In the genomic region with DNA sequence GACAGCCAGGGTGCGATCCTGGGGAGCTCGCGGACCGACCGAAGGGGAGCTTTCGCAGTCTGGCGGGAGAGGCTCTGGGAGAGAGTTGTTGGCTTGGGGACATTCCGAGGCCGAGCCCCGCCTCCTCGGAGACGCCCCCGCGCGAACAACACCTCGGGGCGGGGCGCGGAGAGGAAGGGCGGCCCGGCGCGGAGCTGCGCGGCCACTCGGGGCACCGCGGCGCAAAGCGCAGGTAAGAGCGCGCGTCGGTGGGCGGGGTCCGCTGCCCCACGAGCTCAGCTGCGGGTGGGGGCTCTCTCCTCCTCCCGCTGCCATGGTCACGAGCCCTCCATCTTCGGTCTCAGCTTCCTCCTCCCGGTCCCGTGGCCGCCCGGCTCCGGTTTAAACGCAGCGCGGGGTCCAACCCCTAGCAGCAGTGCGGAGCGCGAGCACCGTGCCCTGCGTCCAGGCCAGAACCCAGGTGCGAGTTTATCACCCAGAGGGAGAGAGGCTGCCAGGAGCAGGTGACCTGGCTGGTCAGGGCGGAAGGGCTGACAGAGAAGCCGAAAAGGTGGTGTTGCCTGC, we compare ENCODE assay signal across 8 mouse cellular contexts. TPM values are rescaled to one million over a fixed set of nuclear protein-coding genes. Genes with fewer than 3 reads are reported as not detected.
DNase-seq lines count a peak whose midpoint lies in the region; ATAC-seq and TF ChIP-seq lines count a peak whose summit lies in the region.

A gene (minus strand): TSS at position 116 of the 564 bp plus-strand sequence.

- H3K4me3 ChIP-seq in layer of hippocampus, adult 2 months = peak within 1 kb of the TSS; percentile 56
- H3K4me3 ChIP-seq in embryonic facial prominence, embryonic 14.5 days (ENCODE audit: low read depth, low read length) = peak within 1 kb of the TSS; percentile 61
- H3K4me3 ChIP-seq in heart, embryonic 15.5 days = peak within 1 kb of the TSS; percentile 60
- peak within 1 kb of the TSS; percentile 61 for H3K4me3 ChIP-seq in kidney, embryonic 16.5 days (ENCODE audit: low read length)
- peak within 1 kb of the TSS; percentile 91 for H3K4me3 ChIP-seq in lung, adult 2 months (replicated peaks; ENCODE audit: extremely low read depth, low read depth, low read length)
- peak within 1 kb of the TSS; percentile 45 for H3K4me3 ChIP-seq in neural tube, embryonic 14.5 days (ENCODE audit: low read depth, low read length)

- H3K36me3 ChIP-seq in embryonic facial prominence, embryonic 14.5 days (ENCODE audit: control insufficient read depth, insufficient read depth, low read length) = no peaks in the 10 kb centered on the region
- H3K36me3 ChIP-seq in heart, embryonic 15.5 days = no peaks in the 10 kb centered on the region
- H3K36me3 ChIP-seq in kidney, embryonic 16.5 days (ENCODE audit: insufficient read depth, low read length) = no peaks in the 10 kb centered on the region
- H3K36me3 ChIP-seq in neural tube, embryonic 14.5 days (ENCODE audit: control insufficient read depth, insufficient read depth, low read length) = no peaks in the 10 kb centered on the region

- DNase-seq in layer of hippocampus, adult 2 months (ENCODE audit: low spot score in 2 of 2) = peak in 1 of 2 experiments; percentile 47
- DNase-seq in layer of hippocampus, adult 8-10 months (ENCODE audit: low spot score in 2 of 2) = no peak
- peak; percentile 78 for DNase-seq in embryonic facial prominence, embryonic 14.5 days (ENCODE audit: low spot score)
- DNase-seq in lung, adult 2 months = peak; percentile 84
- peak; percentile 79 for DNase-seq in thymus, postnatal 4 days

- H3K4me2 ChIP-seq in embryonic facial prominence, embryonic 14.5 days (ENCODE audit: low read depth, low read length) = peak within 1 kb of the TSS; percentile 92
- peak within 1 kb of the TSS; percentile 89 for H3K4me2 ChIP-seq in heart, embryonic 15.5 days
- peak within 1 kb of the TSS; percentile 87 for H3K4me2 ChIP-seq in kidney, embryonic 16.5 days (replicated peaks; ENCODE audit: low read depth, low read length)
- peak within 1 kb of the TSS; percentile 81 for H3K4me2 ChIP-seq in neural tube, embryonic 14.5 days (ENCODE audit: low read depth, low read length)

- peak within 1 kb of the TSS; percentile 68 for H3K9ac ChIP-seq in embryonic facial prominence, embryonic 14.5 days (ENCODE audit: low read depth, low read length)
- H3K9ac ChIP-seq in heart, embryonic 15.5 days = peak within 1 kb of the TSS; percentile 64
- peak within 1 kb of the TSS; percentile 73 for H3K9ac ChIP-seq in kidney, embryonic 16.5 days (replicated peaks; ENCODE audit: low read length)
- H3K9ac ChIP-seq in neural tube, embryonic 14.5 days (replicated peaks; ENCODE audit: low read depth, low read length) = peak within 1 kb of the TSS; percentile 57

- TF ChIP-seq POLR2A in lung, adult 2 months (IDR thresholded peaks at IDR 0.05; ENCODE audit: borderline replicate concordance, extremely low read depth, low read depth, low read length) = peak; percentile 88; the same call in 1 of the 2 replicates

- peak within 1 kb of the TSS; percentile 91 for H3K27ac ChIP-seq in layer of hippocampus, adult 2 months
- H3K27ac ChIP-seq in embryonic facial prominence, embryonic 14.5 days (replicated peaks; ENCODE audit: low read depth, low read length) = no peak within 1 kb of the TSS
- peak within 1 kb of the TSS; percentile 76 for H3K27ac ChIP-seq in heart, embryonic 15.5 days
- peak within 1 kb of the TSS; percentile 74 for H3K27ac ChIP-seq in kidney, embryonic 16.5 days (ENCODE audit: low read length)
- no peak within 1 kb of the TSS for H3K27ac ChIP-seq in neural tube, embryonic 14.5 days (ENCODE audit: low read depth, low read length)

- H3K9me3 ChIP-seq in embryonic facial prominence, embryonic 14.5 days (ENCODE audit: control insufficient read depth, low read length) = no peaks in the 10 kb centered on the region
- H3K9me3 ChIP-seq in heart, embryonic 15.5 days (replicated peaks) = no peaks in the 10 kb centered on the region
- H3K9me3 ChIP-seq in kidney, embryonic 16.5 days (ENCODE audit: low read length) = no peaks in the 10 kb centered on the region
- no peaks in the 10 kb centered on the region for H3K9me3 ChIP-seq in neural tube, embryonic 14.5 days (ENCODE audit: control insufficient read depth, low read length)

- WGBS in embryonic facial prominence, embryonic 14.5 days = 0% methylated on average over 19 of the region's 57 CpGs
- under 1% methylated on average over 56 of the region's 57 CpGs for WGBS in heart, embryonic 15.5 days
- under 1% methylated on average over 39 of the region's 57 CpGs for WGBS in kidney, embryonic 16.5 days
- WGBS in lung, adult 2 months = under 1% methylated on average over 57 of the region's 57 CpGs
- under 1% methylated on average over 51 of the region's 57 CpGs for WGBS in neural tube, embryonic 14.5 days

- ATAC-seq in embryonic facial prominence, embryonic 14.5 days (ENCODE audit: low read depth) = peak; percentile 88
- peak; percentile 74 for ATAC-seq in heart, embryonic 15.5 days (replicated peaks; ENCODE audit: insufficient number of reproducible peaks, insufficient read depth, low FRiP score, low read depth)
- ATAC-seq in kidney, embryonic 16.5 days (ENCODE audit: low FRiP score, low TSS enrichment) = peak; percentile 77
- peak; percentile 39; the same call in 1 of the 2 replicates for ATAC-seq in neural tube, embryonic 14.5 days (ENCODE audit: low read depth)

- no peak for TF ChIP-seq CTCF in layer of hippocampus, adult 2 months (conservative IDR thresholded peaks at IDR 0.05)
- TF ChIP-seq CTCF in lung, adult 2 months (IDR thresholded peaks at IDR 0.05; ENCODE audit: insufficient read depth, low read length) = no peak

- peaks cover 14% of the 10 kb centered on the region for H3K4me1 ChIP-seq in embryonic facial prominence, embryonic 14.5 days (ENCODE audit: control insufficient read depth, insufficient read depth, low read length)
- peaks cover 36% of the 10 kb centered on the region for H3K4me1 ChIP-seq in heart, embryonic 15.5 days (replicated peaks)
- peaks cover 11% of the 10 kb centered on the region; the same call in 1 of the 2 replicates for H3K4me1 ChIP-seq in kidney, embryonic 16.5 days (ENCODE audit: insufficient read depth, low read length)
- H3K4me1 ChIP-seq in lung, adult 2 months (ENCODE audit: control insufficient read depth, insufficient read depth, low read length) = peaks cover 4% of the 10 kb centered on the region
- peaks cover 10% of the 10 kb centered on the region for H3K4me1 ChIP-seq in neural tube, embryonic 14.5 days (ENCODE audit: control insufficient read depth, insufficient read depth, low read length)

- H3K27me3 ChIP-seq in embryonic facial prominence, embryonic 14.5 days (replicated peaks; ENCODE audit: control insufficient read depth, insufficient read depth, low read length) = peaks cover 13% of the 10 kb centered on the region
- H3K27me3 ChIP-seq in heart, embryonic 15.5 days = peaks cover 9% of the 10 kb centered on the region
- peaks cover 3% of the 10 kb centered on the region; the same call in 1 of the 2 replicates for H3K27me3 ChIP-seq in kidney, embryonic 16.5 days (ENCODE audit: insufficient read depth, low read length)
- H3K27me3 ChIP-seq in neural tube, embryonic 14.5 days (ENCODE audit: control insufficient read depth, insufficient read depth, low read length) = peaks cover 22% of the 10 kb centered on the region

RNA-seq across cellular contexts. Expression of the gene that starts here (rescaled TPM):
- total RNA-seq in layer of hippocampus, adult 2 months (2021) = 1 to 10 TPM; 1.9 to 2.0 TPM
- 1 to 10 TPM; 2.4 to 3.6 (median 2.8) TPM for total RNA-seq in layer of hippocampus, adult 8-10 months (2022)
- 0.85 and 1.3 TPM in 2 replicates for polyA plus RNA-seq in embryonic facial prominence, embryonic 14.5 days (2014; fragmentation: Nextera tagmentation; extraction: Ambion mirVana)
- 0.74 and 1.2 TPM in 2 replicates for polyA plus RNA-seq in heart, embryonic 15.5 days (2015; fragmentation: Nextera tagmentation; extraction: Ambion mirVana)
- 1.9 and 2.1 TPM in 2 replicates for polyA plus RNA-seq in kidney, embryonic 16.5 days (2015; fragmentation: Nextera tagmentation; extraction: Ambion mirVana)
- polyA plus RNA-seq in lung, adult 2 months (2012; rRNA removed) = 4.1 and 4.3 TPM in 2 replicates
- 1.3 and 3.1 TPM in 2 replicates for polyA plus RNA-seq in neural tube, embryonic 14.5 days (2014; fragmentation: Nextera tagmentation; extraction: Ambion mirVana)

Comparison
In these comparisons a context has a peak if more than half of its experiments do, and no peak if none do; other contexts are left out.
1. DNase-seq: peak in embryonic facial prominence, embryonic 14.5 days (single experiment), lung, adult 2 months (single experiment) and thymus, postnatal 4 days (single experiment); none in layer of hippocampus, adult 8-10 months (0 of 2).
2. H3K27ac ChIP-seq: peak in layer of hippocampus, adult 2 months (single experiment), heart, embryonic 15.5 days (single experiment) and kidney, embryonic 16.5 days (single experiment); none in embryonic facial prominence, embryonic 14.5 days (single experiment) and neural tube, embryonic 14.5 days (single experiment).
3. Peak in every context shown above with its lines, with median percentiles within 50 percentile points of each other: H3K4me3 ChIP-seq, ATAC-seq, H3K4me2 ChIP-seq and H3K9ac ChIP-seq.